Mouse (Mus musculus) T-helper 1 cell (primary cell): ENCODE measurements at regions not wholly inside any gene's neighbourhood (a gene's known extent, or its start where the extent isn't known, plus 50 kb on each side); places are given as distances from the start of the nearest gene placed in this dataset.

Experiments used
- in situ Hi-C: fragments of 300-600 bp; cut with MboI, MseI; formaldehyde crosslinking; loops from one replicate; pipeline ENCODE4 v1.15.1; 2025; ENCODE audit warnings: high pct_unique_total_duplicates

- in situ Hi-C loops: no loop called here
Observed at GRCm38 (mm10) chr5:50126177-50126576, 67.4 kb upstream of the Adgra3 start.

- in situ Hi-C loops: no loop called here
Observed at GRCm38 (mm10) chr5:50125676-50126075, 66.9 kb upstream of the Adgra3 start.

GRCm38 (mm10) chr5:50122829-50123241, 64.0 kb upstream of the Adgra3 start:
- in situ Hi-C loops: no loop called here

DNA sequence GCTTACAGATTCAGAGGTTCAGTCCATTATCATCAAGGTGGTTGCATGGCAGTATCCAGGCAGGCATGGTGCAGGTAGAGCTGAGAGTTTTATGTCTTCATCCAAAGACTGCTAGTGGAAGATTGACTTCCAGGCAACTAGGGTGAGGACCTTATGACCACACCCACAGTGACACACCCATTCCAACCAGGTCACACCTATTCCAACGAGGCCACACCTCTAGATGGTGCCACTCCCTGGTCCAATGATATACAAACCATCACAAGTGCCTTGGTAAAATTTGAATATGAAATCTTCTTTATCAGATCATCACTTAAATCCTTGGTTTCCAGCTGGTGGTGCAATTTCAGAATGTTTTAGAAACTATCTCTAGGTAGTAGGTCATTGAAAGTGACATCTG, 61.1 kb upstream of the Adgra3 start:
- in situ Hi-C loops: no loop called here
